Mouse (Mus musculus) myocyte (in vitro differentiated cells): Measurements from ENCODE around the gene Mrps23. TPM values are rescaled to one million over a fixed set of nuclear protein-coding genes. Genes with fewer than 3 reads are reported as not detected.
"Not testable (repeated sequence)": the region's sequence is repeated elsewhere in the genome, so short reads cannot be mapped to it uniquely, and the experiment has no call there.

Source experiments
- H3K27me3 ChIP-seq: one replicate; pipeline ENCODE4 v1.6.1; 2011; ENCODE audit not compliant: control insufficient read depth, insufficient read depth, insufficient read length
- H3K36me3 ChIP-seq: one replicate; pipeline ENCODE4 v1.6.1; 2011; ENCODE audit not compliant: control insufficient read depth, insufficient read depth
- H3K4me2 ChIP-seq: one replicate; pipeline ENCODE4 v1.6.1; 2011; ENCODE audit warnings: low read depth, control low read depth
- H3K4me3 ChIP-seq: one replicate; pipeline ENCODE4 v1.5.1; 2011; ENCODE audit warnings: mild to moderate bottlenecking, control low read depth, moderate library complexity
- H3K79me2 ChIP-seq: one replicate; pipeline ENCODE4 v1.6.1; 2011; ENCODE audit not compliant: control insufficient read depth, insufficient read depth
- H3ac ChIP-seq: one replicate; pipeline ENCODE4 v1.6.1; 2011; ENCODE audit not compliant: control insufficient read depth, insufficient read length
- CEBPB ChIP-seq: IDR thresholded peaks from 2 replicates; pipeline ENCODE4 v1.6.1; 2011; ENCODE audit warnings: mild to moderate bottlenecking, moderate library complexity; ENCODE audit not compliant: poor library complexity, insufficient read depth, severe bottlenecking
- E2F4 ChIP-seq: IDR thresholded peaks from one replicate; pipeline ENCODE4 v1.6.1; 2011; ENCODE audit warnings: mild to moderate bottlenecking, control low read depth, moderate library complexity; ENCODE audit not compliant: insufficient read depth
- MAX ChIP-seq: IDR thresholded peaks from one replicate; pipeline ENCODE4 v1.6.1; 2011; ENCODE audit warnings: low read depth, mild to moderate bottlenecking, control low read depth
- MYOD1 ChIP-seq, 3 experiments: IDR thresholded peaks; one replicate each; pipeline ENCODE4 v1.6.1; 2011; ENCODE audit warnings: control low read depth in 2 of 3, low read depth in 2 of 3, mild to moderate bottlenecking in 2 of 3, moderate library complexity in 1 of 3; ENCODE audit not compliant: insufficient read length in 2 of 3, control insufficient read depth in 1 of 3
- MYOG ChIP-seq, 3 experiments: IDR thresholded peaks; one replicate each; pipeline ENCODE4 v1.6.1; 2011; ENCODE audit warnings: control low read depth in 2 of 3, low read depth in 2 of 3, mild to moderate bottlenecking in 2 of 3; ENCODE audit not compliant: insufficient read length in 2 of 3, control insufficient read depth in 1 of 3, insufficient read depth in 1 of 3
- POLR2A ChIP-seq: IDR thresholded peaks from one replicate; pipeline ENCODE4 v1.6.1; 2011; ENCODE audit warnings: low read depth, mild to moderate bottlenecking, control low read depth, moderate library complexity; ENCODE audit not compliant: insufficient read length
- POLR2AphosphoS2 ChIP-seq: IDR thresholded peaks from one replicate; pipeline ENCODE4 v1.6.1; 2011; ENCODE audit warnings: low read depth, control low read depth; ENCODE audit not compliant: insufficient read length
- REST ChIP-seq: IDR thresholded peaks from one replicate; pipeline ENCODE4 v1.6.1; 2011; ENCODE audit warnings: mild to moderate bottlenecking, control low read depth, moderate library complexity; ENCODE audit not compliant: insufficient read depth, insufficient read length
- SRF ChIP-seq: IDR thresholded peaks from one replicate; pipeline ENCODE4 v1.6.1; 2011; ENCODE audit warnings: low read depth; ENCODE audit not compliant: control insufficient read depth, insufficient read length
- TCF12 ChIP-seq: IDR thresholded peaks from one replicate; pipeline ENCODE4 v1.6.1; 2011; ENCODE audit warnings: mild to moderate bottlenecking, control low read depth; ENCODE audit not compliant: poor library complexity, insufficient read depth, severe bottlenecking
- TCF3 ChIP-seq: IDR thresholded peaks from one replicate; pipeline ENCODE4 v1.6.1; 2011; ENCODE audit warnings: low read depth, control low read depth; ENCODE audit not compliant: insufficient read length
- USF1 ChIP-seq: IDR thresholded peaks from one replicate; pipeline ENCODE4 v1.6.1; 2011; ENCODE audit warnings: low read depth, mild to moderate bottlenecking, control low read depth, moderate library complexity
- polyA plus RNA-seq: library from polyadenylated mRNA; unstranded; fragments of >200 nt; fragmentation: generic; extraction: Trizol; gene quantifications from one replicate; pipeline ENCODE4 v1.2.1, GENCODE M21; 2012; ENCODE audit warnings: missing spikeins

Mrps23 gene
- polyA plus RNA-seq, 1 experiment: 319 TPM

GRCm38 (mm10) chr11:88197153-88197576 is 7.0 kb upstream of the Mrps23 start:
- no peak overlapping the region for H3ac ChIP-seq
- no peak overlapping the region for H3K4me2 ChIP-seq
- H3K4me3 ChIP-seq: no peak overlapping the region
- no peaks in the 10 kb centered on the region for H3K27me3 ChIP-seq
- H3K79me2 ChIP-seq: no peaks in the 10 kb centered on the region
- TF ChIP-seq MAX (no peak), USF1 (no peak), POLR2A (no peak), REST (no peak), POLR2AphosphoS2 (peak; percentile 14), SRF (no peak), TCF3 (no peak), MYOD1 (IDR thresholded peaks at IDR 0.05; ENCODE audit: control insufficient read depth in 1 of 3, insufficient read length in 2 of 3, low read depth in 2 of 3) (no peak)
- no peaks in the 10 kb centered on the region for H3K36me3 ChIP-seq

GRCm38 (mm10) chr11:88198223-88198622 is 6.0 kb upstream of the Mrps23 start:
- no peaks in the 10 kb centered on the region for H3K27me3 ChIP-seq
- H3K4me3 ChIP-seq: no peak overlapping the region
- H3ac ChIP-seq: no peak overlapping the region
- H3K4me2 ChIP-seq: no peak overlapping the region
- H3K36me3 ChIP-seq: no peaks in the 10 kb centered on the region
- TF ChIP-seq SRF (no peak), E2F4 (no peak), TCF12 (no peak), POLR2AphosphoS2 (peak; percentile 27)
- H3K79me2 ChIP-seq: no peaks in the 10 kb centered on the region

DNA sequence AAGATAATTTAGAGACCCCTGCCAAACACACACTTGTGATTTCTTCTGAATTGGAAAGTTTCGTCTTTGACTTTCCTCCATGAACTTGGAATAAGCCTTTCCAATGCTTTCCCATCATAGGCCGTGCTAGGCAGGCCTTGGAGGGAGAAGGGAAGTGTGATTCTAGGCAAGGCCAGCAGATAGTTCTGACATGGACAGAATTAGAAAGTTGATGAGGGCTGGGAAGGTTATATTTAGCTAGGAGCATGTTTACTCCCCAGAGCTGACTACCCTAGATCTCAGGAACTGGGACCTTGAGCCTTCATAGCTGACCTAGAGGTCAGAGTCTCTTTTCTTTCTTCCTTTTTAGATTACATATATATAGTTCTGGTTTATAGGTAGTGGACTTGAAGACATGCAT is 3.0 kb upstream of the Mrps23 start:
- no peaks in the 10 kb centered on the region for H3K27me3 ChIP-seq
- H3K4me2 ChIP-seq: no peak overlapping the region
- H3K4me3 ChIP-seq: no peak overlapping the region
- H3ac ChIP-seq: no peak overlapping the region
- H3K36me3 ChIP-seq: no peaks in the 10 kb centered on the region
- no peak for TF ChIP-seq USF1
- no peak for TF ChIP-seq POLR2A
- TF ChIP-seq E2F4: no peak
- TF ChIP-seq POLR2AphosphoS2: no peak
- TF ChIP-seq REST: no peak
- no peak for TF ChIP-seq CEBPB
- no peak for TF ChIP-seq TCF3
- TF ChIP-seq SRF: no peak
- TF ChIP-seq MAX: no peak
- TF ChIP-seq MYOG (IDR thresholded peaks at IDR 0.05; ENCODE audit: control insufficient read depth in 1 of 3, insufficient read depth in 1 of 3, insufficient read length in 2 of 3, low read depth in 2 of 3): no peak
- no peak for TF ChIP-seq TCF12
- TF ChIP-seq MYOD1 (IDR thresholded peaks at IDR 0.05; ENCODE audit: control insufficient read depth in 1 of 3, insufficient read length in 2 of 3, low read depth in 2 of 3): no peak
- H3K79me2 ChIP-seq: peaks cover 13% of the 10 kb centered on the region

DNA sequence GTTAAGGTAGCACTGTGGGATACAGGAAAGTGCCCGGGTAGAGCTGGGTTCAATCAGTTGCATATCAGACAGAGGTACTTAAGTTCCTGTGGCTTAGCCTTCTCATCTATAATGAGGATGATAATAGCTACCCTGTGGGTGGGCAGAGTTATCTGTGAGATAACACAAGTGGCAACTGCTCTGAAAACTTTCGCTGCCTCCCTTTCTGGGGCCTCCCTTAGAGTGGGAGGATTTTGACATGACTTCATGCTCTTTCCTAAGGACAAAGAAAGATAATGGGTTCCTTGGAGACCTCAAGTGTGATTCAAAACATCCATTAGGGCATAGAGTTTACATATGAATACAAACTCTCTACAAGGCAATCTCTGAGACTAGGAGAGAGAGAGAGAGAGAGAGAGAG is 2.1 kb upstream of the Mrps23 start:
- Histone ChIP-seq H3K36me3 (no peaks in the 10 kb centered on the region), H3ac (no peak overlapping the region), H3K79me2 (peaks cover 13% of the 10 kb centered on the region), H3K4me2 (no peak overlapping the region), H3K4me3 (no peak overlapping the region), H3K27me3 (no peaks in the 10 kb centered on the region)
- TF ChIP-seq MYOG (IDR thresholded peaks at IDR 0.05; ENCODE audit: control insufficient read depth in 1 of 3, insufficient read depth in 1 of 3, insufficient read length in 2 of 3, low read depth in 2 of 3) (no peak), REST (no peak), SRF (no peak), TCF3 (no peak), MYOD1 (IDR thresholded peaks at IDR 0.05; ENCODE audit: control insufficient read depth in 1 of 3, insufficient read length in 2 of 3, low read depth in 2 of 3) (no peak), POLR2A (no peak), E2F4 (no peak), TCF12 (no peak), POLR2AphosphoS2 (no peak), MAX (no peak), CEBPB (no peak), USF1 (no peak)

DNA sequence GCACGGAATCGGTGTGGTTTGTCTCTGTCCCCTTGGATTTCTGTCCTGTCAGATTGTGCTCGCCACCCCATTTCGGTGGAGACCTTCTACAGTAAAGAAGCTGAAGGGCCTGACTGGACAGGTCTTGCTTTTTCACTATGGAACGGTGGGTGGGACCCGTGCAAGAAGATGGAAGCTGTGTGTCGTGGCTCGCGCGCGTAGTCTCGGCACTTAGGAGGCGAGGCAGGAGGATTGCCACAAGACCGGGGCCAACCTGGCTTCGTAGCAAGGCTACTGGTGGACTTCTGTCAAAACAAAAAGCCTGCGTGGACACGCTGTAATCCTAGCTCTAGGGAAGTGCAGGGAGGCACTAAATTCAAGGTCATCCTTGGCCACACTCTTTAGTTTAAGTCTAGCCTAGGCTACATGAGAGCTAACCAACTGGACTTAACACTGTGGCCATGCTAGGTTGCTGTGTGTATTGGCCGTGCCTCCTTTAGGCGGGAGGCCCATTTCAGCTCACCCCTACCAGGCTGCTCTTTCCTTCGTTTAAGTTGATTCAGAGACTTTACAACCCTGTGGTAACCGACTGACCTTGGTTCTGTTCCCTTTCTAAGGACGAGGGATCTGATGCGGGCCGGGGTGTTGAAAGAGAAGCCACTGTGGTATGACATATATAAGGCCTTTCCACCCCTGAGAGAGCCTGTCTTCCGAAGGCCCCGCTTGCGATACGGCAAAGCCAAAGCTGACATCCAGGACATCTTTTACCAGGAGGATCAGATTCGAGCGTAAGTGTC is 593 bp downstream of the Mrps23 start:
- no peak for TF ChIP-seq MYOG (IDR thresholded peaks at IDR 0.05; ENCODE audit: control insufficient read depth in 1 of 3, insufficient read depth in 1 of 3, insufficient read length in 2 of 3, low read depth in 2 of 3)
- TF ChIP-seq USF1: no peak
- no peak for TF ChIP-seq REST
- no peak for TF ChIP-seq TCF12
- no peak for TF ChIP-seq MAX
- no peak for TF ChIP-seq E2F4
- no peak for TF ChIP-seq MYOD1 (IDR thresholded peaks at IDR 0.05; ENCODE audit: control insufficient read depth in 1 of 3, insufficient read length in 2 of 3, low read depth in 2 of 3)
- TF ChIP-seq POLR2AphosphoS2: no peak
- TF ChIP-seq SRF: no peak
- TF ChIP-seq CEBPB: no peak
- TF ChIP-seq TCF3: no peak
- no peak for TF ChIP-seq POLR2A
- Histone ChIP-seq H3K4me3 (peak overlapping the region; percentile 96), H3K4me2 (peak overlapping the region; percentile 83), H3ac (peak overlapping the region; percentile 34), H3K27me3 (no peaks in the 10 kb centered on the region), H3K36me3 (peaks cover 3% of the 10 kb centered on the region), H3K79me2 (peaks cover 13% of the 10 kb centered on the region)

- H3K4me3 ChIP-seq, H3ac ChIP-seq, H3K27me3 ChIP-seq, H3K4me2 ChIP-seq, H3K36me3 ChIP-seq: not testable (repeated sequence)
- peaks cover 13% of the 10 kb centered on the region for H3K79me2 ChIP-seq
Measured at GRCm38 (mm10) chr11:88206576-88206975, 2.4 kb downstream of the Mrps23 start.
